Mouse (Mus musculus): ENCODE data around the gene Brca2. TPM values are rescaled to one million over a fixed set of nuclear protein-coding genes. Genes with fewer than 3 reads are reported as not detected.

The Brca2 gene
- polyA plus RNA-seq, 1 experiment from 2014 or later, result 11.8 TPM

- H3K4me1 ChIP-seq (ENCODE audit: control insufficient read depth, insufficient read depth, low read length), result peaks cover 3% of the 10 kb centered on the region
- no peak overlapping the region for H3K9ac ChIP-seq (ENCODE audit: low read length)
- 79% methylated on average over 13 of the region's 13 CpGs for WGBS
- H3K27me3 ChIP-seq (replicated peaks; ENCODE audit: control insufficient read depth, insufficient read depth, low read length), result 0 out of 2 replicates have a peak, but pooled peaks cover 3% of the 10 kb centered on the region
- no peak for ATAC-seq
- no peaks in the 10 kb centered on the region for H3K36me3 ChIP-seq (ENCODE audit: control insufficient read depth, insufficient read depth, low read length)
- no peak overlapping the region; the same call in 1 of the 2 replicates for H3K4me2 ChIP-seq (ENCODE audit: low read length)
- no peak overlapping the region for H3K27ac ChIP-seq (ENCODE audit: low read depth, low read length)
- H3K9me3 ChIP-seq (replicated peaks; ENCODE audit: control insufficient read depth, low read length), result no peaks in the 10 kb centered on the region
- DNase-seq (ENCODE audit: low spot score), result no peak
- H3K4me3 ChIP-seq (ENCODE audit: low read depth, low read length), result no peak overlapping the region
These were observed 69.9 kb downstream of the Brca2 start for GRCm38 (mm10) chr5:150592186-150592903.

DNA sequence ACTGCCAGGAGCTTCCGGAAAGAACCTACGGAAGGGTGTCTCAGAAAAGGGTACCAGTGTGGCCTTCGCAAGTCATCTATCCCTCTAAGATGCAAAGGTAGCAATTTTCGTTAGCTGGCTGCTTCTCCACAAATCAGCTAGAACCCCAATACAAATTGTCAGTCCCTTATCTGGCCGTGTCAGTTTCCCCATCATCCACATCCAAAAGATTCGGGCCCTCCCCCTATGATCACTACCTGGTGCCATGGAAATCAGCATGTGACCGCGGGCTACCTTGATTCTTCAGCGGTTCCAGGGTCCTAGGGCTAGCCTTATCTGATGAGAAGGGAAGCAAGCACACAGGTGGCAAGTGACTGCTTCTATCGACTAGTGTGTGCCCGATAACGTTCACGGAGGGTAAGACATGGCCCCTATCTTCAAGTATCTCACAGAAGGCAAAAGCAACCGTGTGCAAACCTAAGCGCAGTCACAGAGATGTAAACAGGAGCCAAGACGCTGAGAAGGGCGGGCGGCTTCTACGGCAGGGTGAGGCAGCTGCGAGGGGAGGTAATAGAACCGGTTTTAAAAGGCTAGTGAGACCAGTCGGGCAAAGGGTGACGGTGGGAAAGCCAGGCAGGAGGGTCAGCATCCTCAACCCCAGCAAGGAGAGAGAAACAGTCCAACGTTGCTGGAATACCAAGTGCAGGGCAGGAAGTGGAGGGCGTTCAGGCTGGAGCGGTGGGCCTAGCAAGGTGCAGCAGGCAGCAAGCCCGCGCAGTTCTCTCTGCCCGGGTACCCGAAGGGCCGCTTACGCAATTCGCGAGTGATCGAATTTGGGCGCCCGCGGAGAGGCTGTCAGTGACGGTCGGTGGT is 70.7 kb downstream of the Brca2 start:
- Histone ChIP-seq H3K27me3 (replicated peaks; ENCODE audit: control insufficient read depth, insufficient read depth, low read length) (0 out of 2 replicates have a peak, but pooled peaks cover 3% of the 10 kb centered on the region), H3K27ac (ENCODE audit: low read depth, low read length) (no peak overlapping the region), H3K9me3 (replicated peaks; ENCODE audit: control insufficient read depth, low read length) (no peaks in the 10 kb centered on the region), H3K36me3 (ENCODE audit: control insufficient read depth, insufficient read depth, low read length) (no peaks in the 10 kb centered on the region), H3K4me1 (ENCODE audit: control insufficient read depth, insufficient read depth, low read length) (peaks cover 3% of the 10 kb centered on the region), H3K4me3 (ENCODE audit: low read depth, low read length) (peak overlapping the region; percentile 73), H3K4me2 (ENCODE audit: low read length) (peak overlapping the region; percentile 98), H3K9ac (ENCODE audit: low read length) (peak overlapping the region; percentile 72)
- DNase-seq (ENCODE audit: low spot score) (peak; percentile 15), ATAC-seq (no peak; the same call in 1 of the 2 replicates)
- 11% methylated on average over 40 of the region's 40 CpGs for WGBS

- H3K4me3 ChIP-seq (ENCODE audit: low read depth, low read length), result peak overlapping the region; percentile 73
- peak overlapping the region; percentile 72 for H3K9ac ChIP-seq (ENCODE audit: low read length)
- peaks cover 3% of the 10 kb centered on the region for H3K4me1 ChIP-seq (ENCODE audit: control insufficient read depth, insufficient read depth, low read length)
- H3K27ac ChIP-seq (ENCODE audit: low read depth, low read length), result no peak overlapping the region
- H3K36me3 ChIP-seq (ENCODE audit: control insufficient read depth, insufficient read depth, low read length), result no peaks in the 10 kb centered on the region
- H3K9me3 ChIP-seq (replicated peaks; ENCODE audit: control insufficient read depth, low read length), result no peaks in the 10 kb centered on the region
- ATAC-seq (peak; percentile 84), DNase-seq (ENCODE audit: low spot score) (peak; percentile 49)
- WGBS, result under 1% methylated on average over 94 of the region's 102 CpGs
- peak overlapping the region; percentile 98 for H3K4me2 ChIP-seq (ENCODE audit: low read length)
- 0 out of 2 replicates have a peak, but pooled peaks cover 3% of the 10 kb centered on the region for H3K27me3 ChIP-seq (replicated peaks; ENCODE audit: control insufficient read depth, insufficient read depth, low read length)
These were observed 71.6 kb downstream of the Brca2 start for GRCm38 (mm10) chr5:150593756-150594648.

GRCm38 (mm10) chr5:150594649-150595339 is 72.4 kb downstream of the Brca2 start:
- no peak for ATAC-seq
- peak overlapping the region; percentile 73 for H3K4me3 ChIP-seq (ENCODE audit: low read depth, low read length)
- H3K9me3 ChIP-seq (replicated peaks; ENCODE audit: control insufficient read depth, low read length), result no peaks in the 10 kb centered on the region
- 7% methylated on average over 17 of the region's 17 CpGs for WGBS
- H3K4me1 ChIP-seq (ENCODE audit: control insufficient read depth, insufficient read depth, low read length), result peaks cover 3% of the 10 kb centered on the region
- no peaks in the 10 kb centered on the region for H3K36me3 ChIP-seq (ENCODE audit: control insufficient read depth, insufficient read depth, low read length)
- 0 out of 2 replicates have a peak, but pooled peaks cover 3% of the 10 kb centered on the region for H3K27me3 ChIP-seq (replicated peaks; ENCODE audit: control insufficient read depth, insufficient read depth, low read length)
- peak overlapping the region; percentile 98 for H3K4me2 ChIP-seq (ENCODE audit: low read length)
- peak overlapping the region; percentile 72 for H3K9ac ChIP-seq (ENCODE audit: low read length)
- DNase-seq (ENCODE audit: low spot score), result no peak
- no peak overlapping the region for H3K27ac ChIP-seq (ENCODE audit: low read depth, low read length)

- H3K36me3 ChIP-seq (ENCODE audit: control insufficient read depth, insufficient read depth, low read length), result no peaks in the 10 kb centered on the region
- no peaks in the 10 kb centered on the region for H3K9me3 ChIP-seq (replicated peaks; ENCODE audit: control insufficient read depth, low read length)
- WGBS, result 61% methylated on average over 11 of the region's 11 CpGs
- no peak overlapping the region for H3K4me2 ChIP-seq (ENCODE audit: low read length)
- H3K4me3 ChIP-seq (ENCODE audit: low read depth, low read length), result no peak overlapping the region
- H3K27ac ChIP-seq (ENCODE audit: low read depth, low read length), result no peak overlapping the region
- DNase-seq (ENCODE audit: low spot score), result no peak
- H3K27me3 ChIP-seq (replicated peaks; ENCODE audit: control insufficient read depth, insufficient read depth, low read length), result 0 out of 2 replicates have a peak, but pooled peaks cover 3% of the 10 kb centered on the region
- H3K9ac ChIP-seq (ENCODE audit: low read length), result no peak overlapping the region
- ATAC-seq, result no peak
- peaks cover 3% of the 10 kb centered on the region for H3K4me1 ChIP-seq (ENCODE audit: control insufficient read depth, insufficient read depth, low read length)
These were observed 73.1 kb downstream of the Brca2 start for GRCm38 (mm10) chr5:150595366-150596016.

DNA sequence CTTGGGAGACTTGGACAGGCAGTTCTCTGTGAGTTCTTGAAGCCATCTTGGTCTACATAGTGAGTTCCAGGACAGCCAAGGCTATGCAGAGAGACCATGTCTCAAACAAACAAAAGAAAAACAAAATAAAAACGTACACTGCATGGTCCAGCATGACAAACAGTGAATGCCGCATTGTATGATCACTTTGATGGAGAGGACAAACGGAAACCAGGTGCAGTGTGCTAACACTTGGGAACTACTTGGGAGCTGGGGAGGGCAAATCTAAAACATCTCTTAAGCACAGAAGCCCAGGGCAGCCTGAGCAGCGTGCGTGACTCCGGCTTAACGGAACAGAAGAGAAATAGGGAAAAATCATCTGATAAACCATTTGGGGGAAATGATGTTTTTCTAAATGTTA is 74.7 kb downstream of the Brca2 start, which contains the start of gene N4bp2l1:
Gene N4bp2l1 (minus strand): TSS at position 101 of the 400 bp plus-strand sequence.
- DNase-seq (ENCODE audit: low spot score) (no peak), ATAC-seq (no peak)
- WGBS, result 85% methylated on average over 7 of the region's 7 CpGs
- no peak within 1 kb of the TSS for H3K9ac ChIP-seq (ENCODE audit: low read length)
- H3K9me3 ChIP-seq (replicated peaks; ENCODE audit: control insufficient read depth, low read length), result no peaks in the 10 kb centered on the region
- H3K4me2 ChIP-seq (ENCODE audit: low read length), result no peak within 1 kb of the TSS
- H3K27me3 ChIP-seq (replicated peaks; ENCODE audit: control insufficient read depth, insufficient read depth, low read length), result 0 out of 2 replicates have a peak, but pooled peaks cover 3% of the 10 kb centered on the region
- H3K27ac ChIP-seq (ENCODE audit: low read depth, low read length), result no peak within 1 kb of the TSS
- no peak within 1 kb of the TSS for H3K4me3 ChIP-seq (ENCODE audit: low read depth, low read length)
- no peaks in the 10 kb centered on the region for H3K36me3 ChIP-seq (ENCODE audit: control insufficient read depth, insufficient read depth, low read length)
- H3K4me1 ChIP-seq (ENCODE audit: control insufficient read depth, insufficient read depth, low read length), result peaks cover 3% of the 10 kb centered on the region

- DNase-seq (ENCODE audit: low spot score), result no peak
- Histone ChIP-seq H3K27ac (ENCODE audit: low read depth, low read length) (no peak overlapping the region), H3K27me3 (replicated peaks; ENCODE audit: control insufficient read depth, insufficient read depth, low read length) (no peaks in the 10 kb centered on the region), H3K9ac (ENCODE audit: low read length) (no peak overlapping the region), H3K4me2 (ENCODE audit: low read length) (no peak overlapping the region), H3K9me3 (replicated peaks; ENCODE audit: control insufficient read depth, low read length) (no peaks in the 10 kb centered on the region), H3K36me3 (ENCODE audit: control insufficient read depth, insufficient read depth, low read length) (0 out of 2 replicates have a peak, but pooled peaks cover under 1% of the 10 kb centered on the region), H3K4me3 (ENCODE audit: low read depth, low read length) (no peak overlapping the region), H3K4me1 (ENCODE audit: control insufficient read depth, insufficient read depth, low read length) (peaks cover 3% of the 10 kb centered on the region)
- 66% methylated on average over 21 of the region's 21 CpGs for WGBS
- no peak for ATAC-seq
These were observed 76.0 kb downstream of the Brca2 start for GRCm38 (mm10) chr5:150598202-150599119.

All from forebrain, embryonic 14.5 days (tissue).